Mouse (Mus musculus) limb, embryonic 14.5 days (tissue): Measurements from ENCODE around the gene Mrps14. TPM values are rescaled to one million over a fixed set of nuclear protein-coding genes. Genes with fewer than 3 reads are reported as not detected.

Experiments
- ATAC-seq: fragments of 200-750 bp; cut with Nextera tagmentation; 2 replicates; pipeline ENCODE4 v1.8.0; 2017; ENCODE audit warnings: low read depth, moderate number of reproducible peaks, moderate TSS enrichment; ENCODE audit not compliant: low FRiP score
- DNase-seq: peaks from one replicate; pipeline ENCODE4 v3.0.0-alpha.2; 2015; ENCODE audit warnings: low spot score
- H3K27ac ChIP-seq: fragments of 300-500 bp; sonication (generic); replicated peaks from 2 replicates; pipeline ENCODE4 v1.5.1; 2014; ENCODE audit warnings: low read depth, mild to moderate bottlenecking, low read length, moderate library complexity, mixed read lengths
- H3K27me3 ChIP-seq: fragments of 300-500 bp; sonication (generic); 2 replicates; pipeline ENCODE4 v1.6.1; 2014; ENCODE audit warnings: low read length, mixed read lengths; ENCODE audit not compliant: control insufficient read depth, insufficient read depth
- H3K36me3 ChIP-seq: fragments of 300-500 bp; sonication (generic); 2 replicates; pipeline ENCODE4 v1.6.1; 2014; ENCODE audit warnings: mild to moderate bottlenecking, low read length, moderate library complexity, mixed read lengths; ENCODE audit not compliant: control insufficient read depth, insufficient read depth
- H3K4me1 ChIP-seq: fragments of 300-500 bp; sonication (generic); 2 replicates; pipeline ENCODE4 v1.6.1; 2014; ENCODE audit warnings: antibody characterized with exemption, low read length, mixed read lengths; ENCODE audit not compliant: control insufficient read depth, insufficient read depth
- H3K4me2 ChIP-seq: fragments of 300-500 bp; sonication (generic); replicated peaks from 2 replicates; pipeline ENCODE4 v1.6.1; 2014; ENCODE audit warnings: low read depth, mild to moderate bottlenecking, low read length, moderate library complexity; ENCODE audit not compliant: severe bottlenecking
- H3K4me3 ChIP-seq: fragments of 300-500 bp; sonication (generic); replicated peaks from 2 replicates; pipeline ENCODE4 v1.5.1; 2014; ENCODE audit warnings: low read length
- H3K9ac ChIP-seq: fragments of 300-500 bp; sonication (generic); 2 replicates; pipeline ENCODE4 v1.6.1; 2014; ENCODE audit warnings: mild to moderate bottlenecking, low read depth, low read length, moderate library complexity; ENCODE audit not compliant: severe bottlenecking
- H3K9me3 ChIP-seq: fragments of 300-500 bp; sonication (generic); 2 replicates; pipeline ENCODE4 v1.6.1; 2016; ENCODE audit warnings: low read length; ENCODE audit not compliant: control insufficient read depth
- POLR2A ChIP-seq: fragments of 200-500 bp; IDR thresholded peaks from 2 replicates; pipeline ENCODE4 v1.8.0; 2012; ENCODE audit warnings: inconsistent platforms, mild to moderate bottlenecking, moderate library complexity, borderline replicate concordance; ENCODE audit not compliant: insufficient read depth, insufficient read length; ENCODE audit errors: extremely low read depth
- whole genome bisulfite sequencing: fragments of 180-500 bp; shearing (Covaris S2); extraction: QIAGEN DNeasy Blood & Tissue Kit; methylation state at CpG from one replicate; pipeline ENCODE4 v1.1.7; 2014; 5-methylcytosine and 5-hydroxymethylcytosine counted together
- polyA plus RNA-seq, 2 experiments: library from polyadenylated mRNA; depleted of rRNA in 1 of 2; stranded (reverse) in 1 of 2; unstranded in 1 of 2; fragments of >200 nt; fragmentation: Nextera tagmentation in 1 of 2; extraction: Ambion mirVana in 1 of 2; gene quantifications; 2 replicates each; pipeline versions ENCODE4 v1.2.1 to v1.2.3; 2012 to 2014

The Mrps14 gene
- polyA plus RNA-seq, 2 experiments: 53.7 to 243 TPM

DNA sequence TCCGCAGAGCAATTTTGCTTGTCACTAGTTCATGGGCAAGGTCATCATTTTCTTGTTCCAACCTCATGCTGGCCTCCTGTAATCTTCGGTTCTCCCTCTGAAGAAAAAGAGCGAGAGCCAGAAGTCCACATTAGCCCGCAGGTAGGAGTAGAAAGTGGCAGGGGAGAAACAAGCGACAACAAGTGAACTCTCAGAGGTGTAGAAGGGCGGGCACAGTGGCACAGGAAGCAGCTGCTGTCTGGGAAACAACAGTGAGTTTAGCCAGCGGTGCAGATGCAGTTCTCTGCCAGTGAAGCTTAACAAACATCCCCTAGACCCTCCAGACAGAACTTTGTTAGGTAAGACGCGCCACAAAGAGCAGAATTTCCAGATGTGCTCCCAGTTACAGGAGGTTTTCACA is 52.5 kb downstream of the Mrps14 start:
- DNase-seq: no peak
- H3K27me3 ChIP-seq: no peaks in the 10 kb centered on the region
- no peak overlapping the region for H3K4me2 ChIP-seq
- no peak for TF ChIP-seq POLR2A
- 79% methylated on average over 9 of the region's 9 CpGs for WGBS
- no peak overlapping the region for H3K27ac ChIP-seq
- no peak overlapping the region for H3K4me3 ChIP-seq
- 0 out of 2 replicates have a peak, but pooled peaks cover 9% of the 10 kb centered on the region for H3K4me1 ChIP-seq
- no peak for ATAC-seq
- no peaks in the 10 kb centered on the region for H3K9me3 ChIP-seq
- no peak overlapping the region for H3K9ac ChIP-seq
- H3K36me3 ChIP-seq: no peaks in the 10 kb centered on the region

DNA sequence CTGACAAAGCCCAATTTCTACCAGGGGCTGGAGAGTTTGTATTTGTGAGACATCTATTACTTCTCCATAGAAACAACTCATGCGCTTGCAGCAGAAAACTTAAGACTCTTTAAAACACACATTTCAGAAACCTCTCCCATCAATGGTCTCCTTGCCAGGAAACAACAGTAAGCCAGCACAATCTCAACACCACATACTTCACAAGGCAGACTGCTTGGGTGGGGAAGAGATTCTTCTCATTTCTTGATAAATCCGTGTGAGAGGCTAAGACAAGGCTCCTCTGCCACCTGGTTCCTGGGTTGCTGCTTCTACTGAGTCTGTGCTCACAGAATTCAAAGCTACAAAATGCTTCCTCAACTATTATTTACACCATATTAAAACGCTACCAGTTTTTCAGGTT is 54.8 kb downstream of the Mrps14 start:
- no peak for ATAC-seq

DNA sequence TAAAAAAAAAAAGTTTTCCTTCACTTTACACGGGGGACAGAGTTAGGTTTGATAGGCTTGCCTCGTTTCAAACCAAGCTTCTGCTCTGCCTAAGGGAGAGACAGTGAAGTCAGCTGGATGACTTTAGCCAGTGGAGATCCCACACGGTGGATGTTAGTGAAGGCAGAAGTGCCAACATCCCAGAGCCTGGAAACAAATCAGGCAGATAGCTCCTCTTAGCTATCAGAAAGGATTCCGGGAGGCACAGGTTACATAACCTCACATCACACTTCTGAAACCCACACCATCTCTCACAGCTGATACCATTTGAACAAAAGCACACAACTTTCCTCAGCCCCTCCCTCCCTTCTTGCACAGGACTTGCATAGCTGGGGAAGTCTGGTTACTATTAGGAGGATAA is 55.8 kb downstream of the Mrps14 start:
- Histone ChIP-seq H3K9me3 (no peaks in the 10 kb centered on the region), H3K4me2 (no peak overlapping the region), H3K9ac (no peak overlapping the region), H3K27me3 (no peaks in the 10 kb centered on the region), H3K27ac (no peak overlapping the region), H3K4me1 (0 out of 2 replicates have a peak, but pooled peaks cover 9% of the 10 kb centered on the region), H3K4me3 (no peak overlapping the region), H3K36me3 (no peaks in the 10 kb centered on the region)
- WGBS: 47% methylated on average over 4 of the region's 4 CpGs
- ATAC-seq (no peak), DNase-seq (no peak)
- no peak for TF ChIP-seq POLR2A

More for the DNA sequence above, 54.8 kb downstream of the Mrps14 start:
- H3K9ac ChIP-seq: no peak overlapping the region
- TF ChIP-seq POLR2A: no peak
- no peak overlapping the region for H3K4me2 ChIP-seq
- H3K4me3 ChIP-seq: no peak overlapping the region
- whole genome bisulfite sequencing: 61% methylated on average over 3 of the region's 3 CpGs
- 0 out of 2 replicates have a peak, but pooled peaks cover 9% of the 10 kb centered on the region for H3K4me1 ChIP-seq
- H3K9me3 ChIP-seq: no peaks in the 10 kb centered on the region
- H3K36me3 ChIP-seq: no peaks in the 10 kb centered on the region
- no peak for DNase-seq
- H3K27ac ChIP-seq: no peak overlapping the region
- no peaks in the 10 kb centered on the region for H3K27me3 ChIP-seq

DNA sequence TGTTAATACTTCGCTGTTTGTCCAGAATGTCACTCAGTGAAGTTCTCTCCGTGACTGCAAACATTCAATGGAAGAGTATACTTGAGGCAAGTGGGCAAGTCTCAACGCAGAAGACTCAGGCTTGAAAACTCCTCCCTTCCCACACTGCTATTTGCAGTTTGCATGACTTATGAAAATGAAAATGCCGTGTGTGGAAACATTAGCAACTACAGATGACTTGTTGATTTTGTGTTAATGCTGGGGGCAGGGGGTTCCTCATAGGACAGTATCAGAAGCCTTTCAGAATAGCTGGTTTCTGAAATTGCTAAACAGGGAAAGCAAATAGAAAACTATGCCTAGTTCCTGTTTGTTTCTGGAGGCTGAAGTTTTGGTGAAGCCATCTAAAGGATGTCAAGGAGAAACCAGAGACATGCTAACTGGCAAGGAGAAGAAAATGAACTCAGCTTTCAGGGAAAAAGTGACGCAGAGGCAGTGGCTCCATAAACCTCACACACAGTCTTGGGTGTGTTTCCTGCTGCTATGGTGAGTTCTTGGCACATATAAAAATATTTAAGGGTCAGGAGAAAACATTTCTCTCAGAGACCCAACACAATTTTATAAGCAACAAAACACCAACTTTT is 56.5 kb downstream of the Mrps14 start:
- Histone ChIP-seq H3K36me3 (no peaks in the 10 kb centered on the region), H3K9me3 (no peaks in the 10 kb centered on the region), H3K27me3 (no peaks in the 10 kb centered on the region), H3K4me1 (0 out of 2 replicates have a peak, but pooled peaks cover 9% of the 10 kb centered on the region), H3K4me3 (no peak overlapping the region), H3K9ac (no peak overlapping the region), H3K4me2 (no peak overlapping the region), H3K27ac (peak overlapping the region; percentile 16; the same call in 1 of the 2 replicates)
- DNase-seq (no peak), ATAC-seq (no peak)
- 58% methylated on average over 5 of the region's 5 CpGs for WGBS
- no peak for TF ChIP-seq POLR2A

Other genes with a start within 250 kb of the Mrps14 start
- gene 4930523C07Rik, start 150.8 kb upstream of the Mrps14 start, polyA plus RNA-seq (2012; rRNA removed): 6.2 and 9.5 TPM in 2 replicates
- 21.5 and 21.8 TPM in 2 replicates for gene 4930523C07Rik, start 150.8 kb upstream of the Mrps14 start, polyA plus RNA-seq (2014; fragmentation: Nextera tagmentation; extraction: Ambion mirVana)
- gene Tnn, start 41.6 kb upstream of the Mrps14 start, polyA plus RNA-seq (2012; rRNA removed): 5.1 and 5.4 TPM in 2 replicates
- gene Tnn, start 41.6 kb upstream of the Mrps14 start, polyA plus RNA-seq (2014; fragmentation: Nextera tagmentation; extraction: Ambion mirVana): 4.2 and 5.4 TPM in 2 replicates
- gene Cacybp, start 17.7 kb downstream of the Mrps14 start, polyA plus RNA-seq (2012; rRNA removed): 34.7 and 60.5 TPM in 2 replicates
- 194 and 200 TPM in 2 replicates for gene Cacybp, start 17.7 kb downstream of the Mrps14 start, polyA plus RNA-seq (2014; fragmentation: Nextera tagmentation; extraction: Ambion mirVana)